Mouse (Mus musculus) stomach, embryonic 16.5 days (tissue): Measurements from ENCODE around the gene Arsa. TPM values are rescaled to one million over a fixed set of nuclear protein-coding genes. Genes with fewer than 3 reads are reported as not detected.

ENCODE experiments used
- ATAC-seq: fragments of 200-750 bp; cut with Nextera tagmentation; 2 replicates; pipeline ENCODE4 v1.8.0; 2017; ENCODE audit warnings: moderate number of reproducible peaks, moderate TSS enrichment; ENCODE audit not compliant: insufficient read depth, low FRiP score
- H3K27ac ChIP-seq: fragments of 300-500 bp; sonication (generic); 2 replicates; pipeline ENCODE4 v1.5.1; 2014; ENCODE audit warnings: low read length
- H3K27me3 ChIP-seq: fragments of 300-500 bp; sonication (generic); 2 replicates; pipeline ENCODE4 v1.6.1; 2014; ENCODE audit warnings: low read length, control low read depth, mixed read lengths; ENCODE audit not compliant: control insufficient read depth, insufficient read depth
- H3K36me3 ChIP-seq: fragments of 300-500 bp; sonication (generic); 2 replicates; pipeline ENCODE4 v1.6.1; 2014; ENCODE audit warnings: low read length; ENCODE audit not compliant: control insufficient read depth, insufficient read depth
- H3K4me1 ChIP-seq: fragments of 300-500 bp; sonication (generic); 2 replicates; pipeline ENCODE4 v1.6.1; 2014; ENCODE audit warnings: low read length, control low read depth, mixed read lengths; ENCODE audit not compliant: control insufficient read depth, insufficient read depth
- H3K4me2 ChIP-seq: fragments of 300-500 bp; sonication (generic); 2 replicates; pipeline ENCODE4 v1.6.1; 2014; ENCODE audit warnings: low read depth, low read length, mixed read lengths
- H3K4me3 ChIP-seq: fragments of 300-500 bp; sonication (generic); replicated peaks from 2 replicates; pipeline ENCODE4 v1.5.1; 2014; ENCODE audit warnings: mild to moderate bottlenecking, low read length
- H3K9ac ChIP-seq: fragments of 300-500 bp; sonication (generic); 2 replicates; pipeline ENCODE4 v1.6.1; 2014; ENCODE audit warnings: low read length
- H3K9me3 ChIP-seq: fragments of 300-500 bp; sonication (generic); replicated peaks from 2 replicates; pipeline ENCODE4 v1.6.1; 2016; ENCODE audit warnings: low read length, control low read depth; ENCODE audit not compliant: control insufficient read depth
- WGBS: fragments of 180-500 bp; shearing (Covaris S2); extraction: QIAGEN DNeasy Blood & Tissue Kit; methylation state at CpG from one replicate; pipeline ENCODE4 v1.1.7; 2014; 5-methylcytosine and 5-hydroxymethylcytosine counted together
- polyA plus RNA-seq: library from polyadenylated mRNA; unstranded; fragments of >200 nt; fragmentation: Nextera tagmentation; extraction: Ambion mirVana; gene quantifications from 2 replicates; pipeline ENCODE4 v1.2.1, GENCODE M21; 2015

Gene Arsa
- polyA plus RNA-seq, 1 experiment from 2014 or later, result 19.5 TPM

DNA sequence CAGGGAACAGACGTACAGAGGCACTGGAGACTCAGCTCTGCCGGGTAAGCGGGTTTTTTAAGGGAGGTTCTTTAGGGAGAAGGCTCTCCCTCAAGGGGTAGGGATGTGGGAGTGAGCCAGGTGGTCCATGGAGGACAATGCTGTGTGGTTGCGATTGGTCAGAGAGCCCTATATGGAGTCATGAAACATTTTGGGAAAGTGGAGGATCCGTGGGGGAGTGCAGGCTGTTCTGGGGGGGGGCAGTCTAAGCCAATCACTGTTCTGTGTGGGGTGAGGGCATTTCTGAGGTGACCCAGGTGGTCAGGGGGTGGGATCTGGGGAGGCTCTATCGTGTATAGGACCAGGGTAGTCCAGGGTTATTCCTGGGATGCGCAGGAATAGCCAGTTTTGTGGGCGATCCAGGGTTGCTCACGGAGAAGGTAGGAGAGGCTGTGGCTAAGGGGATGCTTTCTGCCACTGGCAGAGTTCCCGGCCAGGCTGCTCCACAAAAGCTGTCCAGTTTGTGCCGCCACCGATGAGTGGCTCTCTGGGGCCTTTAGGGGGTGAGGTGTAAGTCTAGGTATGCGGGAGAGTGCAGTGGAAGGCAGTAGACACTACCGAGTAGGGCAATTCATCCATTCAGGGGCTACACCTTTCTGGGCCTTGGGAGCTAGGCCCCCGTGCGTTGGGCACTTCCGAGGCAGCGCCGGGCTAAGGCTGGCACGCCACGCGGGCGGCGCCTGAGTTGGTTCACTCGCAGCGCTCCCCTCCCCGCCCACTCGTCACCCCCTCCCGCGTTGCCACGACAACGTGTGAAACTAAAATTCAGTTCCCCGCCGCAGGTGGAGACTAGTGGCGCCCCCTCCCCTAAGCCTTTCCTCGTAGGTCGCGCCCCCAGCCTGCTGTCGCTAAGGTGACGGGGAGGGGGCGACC lies 21.1 kb upstream of the Arsa start:
- peak; percentile 7; the same call in 1 of the 2 replicates for ATAC-seq
- Histone ChIP-seq H3K4me2 (peak overlapping the region; percentile 65), H3K27ac (peak overlapping the region; percentile 0; the same call in 1 of the 2 replicates), H3K4me3 (peak overlapping the region; percentile 71), H3K4me1 (0 out of 2 replicates have a peak, but pooled peaks cover 7% of the 10 kb centered on the region), H3K9me3 (no peaks in the 10 kb centered on the region), H3K36me3 (no peaks in the 10 kb centered on the region), H3K27me3 (peaks cover 4% of the 10 kb centered on the region; the same call in 1 of the 2 replicates), H3K9ac (peak overlapping the region; percentile 82)
- 4% methylated on average over 41 of the region's 41 CpGs for WGBS

DNA sequence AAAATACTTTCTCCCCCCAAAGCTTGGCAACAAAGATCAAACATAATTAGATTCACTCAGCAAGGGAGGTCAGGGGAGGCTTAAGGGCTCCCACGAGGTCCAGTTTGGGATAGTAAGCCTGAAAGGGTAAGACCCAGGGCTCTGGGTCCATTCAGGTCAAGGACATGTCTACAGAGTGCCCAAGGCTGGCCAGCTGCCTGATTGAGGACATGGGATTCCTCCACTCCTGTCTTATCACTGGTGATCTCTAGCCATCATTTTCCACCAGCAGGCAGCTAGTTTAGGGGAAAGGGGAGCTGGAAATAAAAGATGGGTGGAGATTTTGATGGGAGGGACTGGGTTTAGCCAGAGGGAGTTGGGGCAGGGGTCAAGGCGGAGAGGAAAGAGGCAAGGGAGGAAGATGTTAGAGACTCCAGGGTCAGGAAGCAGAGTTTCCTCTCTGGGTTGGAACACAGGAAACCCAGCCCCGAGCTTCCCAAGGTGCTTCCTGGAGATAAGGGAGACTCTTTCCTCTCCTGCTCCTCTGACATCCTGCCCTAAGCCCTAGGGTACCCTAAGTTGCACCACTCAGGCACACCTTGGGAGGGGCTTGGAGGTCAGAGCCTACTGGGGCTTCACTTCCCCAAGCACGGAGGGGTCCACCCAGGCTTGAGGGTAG lies 20.3 kb upstream of the Arsa start:
- Histone ChIP-seq H3K4me2 (no peak overlapping the region), H3K36me3 (no peaks in the 10 kb centered on the region), H3K9me3 (no peaks in the 10 kb centered on the region), H3K27me3 (peaks cover 4% of the 10 kb centered on the region; the same call in 1 of the 2 replicates), H3K4me1 (0 out of 2 replicates have a peak, but pooled peaks cover 7% of the 10 kb centered on the region), H3K4me3 (peak overlapping the region; percentile 71; the same call in 1 of the 2 replicates), H3K9ac (no peak overlapping the region), H3K27ac (0 out of 2 replicates have a peak overlapping the region, but pooled peaks have one; percentile 3)
- 25% methylated on average over 4 of the region's 4 CpGs for WGBS
- peak; percentile 18 for ATAC-seq

DNA sequence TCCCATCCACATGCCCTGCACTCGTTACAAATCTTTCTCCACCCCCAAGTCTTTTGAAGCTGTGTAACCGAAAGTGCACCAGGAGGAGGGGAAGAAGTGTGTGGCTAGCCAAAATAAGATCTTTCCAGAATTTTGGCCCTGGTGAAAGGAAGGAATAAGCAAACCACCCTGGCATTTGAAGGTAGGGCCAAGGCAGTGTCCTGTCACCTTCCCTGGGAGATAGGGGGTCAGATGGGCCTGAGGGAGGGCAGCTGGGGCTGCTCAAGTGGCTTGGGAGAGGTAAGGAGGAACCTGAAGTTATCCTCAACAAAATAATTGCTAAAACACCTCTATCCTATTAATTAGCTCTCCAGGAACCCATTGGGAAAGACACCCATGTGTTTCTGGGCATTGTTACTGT lies 19.6 kb upstream of the Arsa start:
- H3K4me2 ChIP-seq, result no peak overlapping the region
- 0 out of 2 replicates have a peak, but pooled peaks cover 7% of the 10 kb centered on the region for H3K4me1 ChIP-seq
- no peaks in the 10 kb centered on the region for H3K9me3 ChIP-seq
- H3K9ac ChIP-seq, result no peak overlapping the region
- H3K4me3 ChIP-seq, result no peak overlapping the region
- 0 out of 2 replicates have a peak overlapping the region, but pooled peaks have one; percentile 3 for H3K27ac ChIP-seq
- WGBS, result 36% methylated on average over 2 of the region's 2 CpGs
- H3K27me3 ChIP-seq, result peaks cover 4% of the 10 kb centered on the region; the same call in 1 of the 2 replicates
- H3K36me3 ChIP-seq, result no peaks in the 10 kb centered on the region
- ATAC-seq, result no peak

- ATAC-seq, result no peak
- Histone ChIP-seq H3K27ac (no peak overlapping the region), H3K36me3 (no peaks in the 10 kb centered on the region), H3K4me3 (no peak overlapping the region), H3K4me1 (0 out of 2 replicates have a peak, but pooled peaks cover 7% of the 10 kb centered on the region), H3K4me2 (no peak overlapping the region), H3K9ac (no peak overlapping the region), H3K9me3 (no peaks in the 10 kb centered on the region), H3K27me3 (peaks cover 4% of the 10 kb centered on the region; the same call in 1 of the 2 replicates)
- 61% methylated on average over 4 of the region's 4 CpGs for WGBS
Measured at GRCm38 (mm10) chr15:89496131-89496530, 18.9 kb upstream of the Arsa start.

DNA sequence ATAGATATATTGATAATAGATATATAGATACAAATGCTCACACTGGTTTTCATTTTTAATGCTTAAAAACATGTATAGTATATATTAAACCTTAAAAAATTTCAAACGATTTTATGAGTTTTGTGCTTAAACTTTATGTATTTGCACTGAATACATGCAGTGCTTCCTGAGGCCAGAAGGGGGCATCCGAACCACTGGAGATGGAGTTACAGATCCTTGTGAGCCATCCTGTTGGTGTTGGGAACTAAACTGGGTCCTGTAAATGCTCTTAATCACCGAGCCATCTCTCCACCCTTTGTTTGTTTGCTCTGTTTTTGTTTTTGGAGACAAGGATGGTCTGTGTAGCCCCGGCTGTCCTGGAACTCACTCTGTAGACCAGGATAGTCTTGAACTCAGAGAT lies 17.7 kb upstream of the Arsa start:
- peaks cover 4% of the 10 kb centered on the region; the same call in 1 of the 2 replicates for H3K27me3 ChIP-seq
- H3K4me3 ChIP-seq, result no peak overlapping the region
- ATAC-seq, result no peak
- H3K9me3 ChIP-seq, result no peaks in the 10 kb centered on the region
- WGBS, result 76% methylated on average over 4 of the region's 4 CpGs
- 0 out of 2 replicates have a peak, but pooled peaks cover 7% of the 10 kb centered on the region for H3K4me1 ChIP-seq
- no peak overlapping the region for H3K9ac ChIP-seq
- no peaks in the 10 kb centered on the region for H3K36me3 ChIP-seq
- H3K27ac ChIP-seq, result no peak overlapping the region
- no peak overlapping the region for H3K4me2 ChIP-seq

DNA sequence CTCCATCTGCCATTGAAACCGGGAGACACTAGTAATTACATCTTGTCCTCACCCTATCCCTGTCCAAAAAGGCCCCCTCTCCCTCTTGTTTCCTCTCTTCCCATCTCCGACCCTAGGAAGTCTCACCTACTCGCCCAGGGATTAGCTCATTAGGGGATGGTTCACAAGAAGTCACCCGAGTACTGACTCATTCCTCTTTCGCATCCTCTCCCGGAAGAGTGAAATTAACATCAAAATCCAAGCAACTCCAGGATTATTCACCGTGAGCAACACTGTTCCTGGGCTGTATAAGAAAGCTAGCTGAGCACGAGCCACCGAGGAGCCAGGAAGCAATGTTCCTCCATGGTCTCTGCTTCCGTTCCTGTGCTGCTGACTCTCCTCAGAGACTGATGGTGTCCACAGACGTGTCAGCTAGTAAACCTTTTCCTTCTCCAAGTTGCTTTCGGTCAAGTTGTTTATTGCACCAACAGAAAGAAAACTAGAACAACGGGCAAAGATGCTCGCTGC lies 11.4 kb upstream of the Arsa start:
- Histone ChIP-seq H3K4me3 (no peak overlapping the region), H3K9me3 (no peaks in the 10 kb centered on the region), H3K4me1 (no peaks in the 10 kb centered on the region), H3K9ac (no peak overlapping the region), H3K36me3 (no peaks in the 10 kb centered on the region), H3K4me2 (no peak overlapping the region), H3K27me3 (no peaks in the 10 kb centered on the region), H3K27ac (no peak overlapping the region)
- WGBS, result 42% methylated on average over 14 of the region's 14 CpGs
- ATAC-seq, result no peak

- Histone ChIP-seq H3K4me1 (no peaks in the 10 kb centered on the region), H3K4me2 (no peak overlapping the region), H3K36me3 (no peaks in the 10 kb centered on the region), H3K9me3 (no peaks in the 10 kb centered on the region), H3K27me3 (no peaks in the 10 kb centered on the region), H3K27ac (no peak overlapping the region), H3K4me3 (no peak overlapping the region), H3K9ac (no peak overlapping the region)
- ATAC-seq, result no peak
- WGBS, result 66% methylated on average over 12 of the region's 12 CpGs
Measured at GRCm38 (mm10) chr15:89488182-89488581, 11.0 kb upstream of the Arsa start.

GRCm38 (mm10) chr15:89480584-89480983 lies 3.4 kb upstream of the Arsa start:
- H3K36me3 ChIP-seq, result no peaks in the 10 kb centered on the region
- ATAC-seq, result no peak
- peak overlapping the region; percentile 53; the same call in 1 of the 2 replicates for H3K27ac ChIP-seq
- 64% methylated on average over 8 of the region's 8 CpGs for WGBS
- peaks cover 11% of the 10 kb centered on the region for H3K4me1 ChIP-seq
- no peak overlapping the region for H3K4me2 ChIP-seq
- no peaks in the 10 kb centered on the region for H3K9me3 ChIP-seq
- H3K27me3 ChIP-seq, result no peaks in the 10 kb centered on the region
- H3K4me3 ChIP-seq, result no peak overlapping the region
- no peak overlapping the region for H3K9ac ChIP-seq
